Mouse (Mus musculus): ENCODE data around the gene Ablim1. TPM values are rescaled to one million over a fixed set of nuclear protein-coding genes. Genes with fewer than 3 reads are reported as not detected.

Ablim1 gene
- polyA plus RNA-seq, 1 experiment from 2014 or later = 63.2 TPM

GRCm38 (mm10) chr19:57123503-57124137 is 191.1 kb downstream of the Ablim1 start:
- Histone ChIP-seq H3K27ac (replicated peaks) (peak overlapping the region; percentile 49), H3K9ac (no peak overlapping the region), H3K36me3 (no peaks in the 10 kb centered on the region; the same call in 1 of the 2 replicates), H3K27me3 (no peaks in the 10 kb centered on the region), H3K4me1 (replicated peaks) (peaks cover 12% of the 10 kb centered on the region), H3K9me3 (no peaks in the 10 kb centered on the region), H3K4me2 (no peak overlapping the region), H3K4me3 (no peak overlapping the region)
- 58% methylated on average over 11 of the region's 11 CpGs for WGBS
- peak; percentile 80 for ATAC-seq (ENCODE audit: low FRiP score, low read depth)

DNA sequence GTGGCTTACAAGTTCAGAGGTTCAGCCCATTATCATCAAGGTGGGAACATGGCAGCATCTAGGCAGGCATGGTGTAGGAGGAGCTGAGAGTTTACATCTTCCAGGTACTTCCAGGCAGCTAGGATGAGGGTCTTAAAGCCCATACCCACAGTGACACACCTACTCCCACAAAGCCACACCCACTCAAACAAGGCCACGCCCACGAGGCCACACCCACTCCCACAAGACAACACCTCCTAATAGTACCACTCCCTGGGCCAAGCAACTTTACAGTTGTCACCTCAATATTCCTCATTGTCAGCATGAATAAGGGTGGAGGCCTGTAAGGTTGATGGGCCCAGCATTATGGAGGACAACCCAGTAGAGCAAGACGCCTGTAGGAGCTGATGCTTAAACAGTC is 192.5 kb downstream of the Ablim1 start:
- Histone ChIP-seq H3K9ac (no peak overlapping the region), H3K4me3 (no peak overlapping the region), H3K4me1 (replicated peaks) (peaks cover 23% of the 10 kb centered on the region), H3K27me3 (no peaks in the 10 kb centered on the region), H3K27ac (replicated peaks) (no peak overlapping the region), H3K4me2 (no peak overlapping the region), H3K9me3 (no peaks in the 10 kb centered on the region), H3K36me3 (no peaks in the 10 kb centered on the region; the same call in 1 of the 2 replicates)
- WGBS = 83% methylated on average over 3 of the region's 3 CpGs
- no peak for ATAC-seq (ENCODE audit: low FRiP score, low read depth)

DNA sequence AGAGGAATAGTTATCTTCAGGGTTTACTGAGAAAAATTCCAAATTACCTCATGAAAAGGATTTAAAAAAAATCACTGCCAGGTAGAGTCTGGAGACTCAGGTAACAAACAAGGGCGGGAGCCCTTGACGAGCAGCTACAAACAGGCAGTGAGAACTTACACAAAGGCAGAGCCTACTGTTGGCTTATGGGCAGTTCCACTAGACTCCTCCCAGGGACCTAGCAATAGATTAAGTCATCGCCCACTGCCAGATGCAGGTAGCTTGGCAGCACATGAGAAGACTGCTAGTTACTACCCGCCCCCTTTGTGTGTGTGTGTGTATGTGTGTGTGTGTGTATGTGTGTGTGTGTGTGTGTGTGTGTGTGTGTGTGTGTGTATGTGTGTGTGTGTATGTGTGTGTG is 193.7 kb downstream of the Ablim1 start:
- Histone ChIP-seq H3K27ac (replicated peaks) (no peak overlapping the region), H3K4me1 (replicated peaks) (peaks cover 33% of the 10 kb centered on the region), H3K4me3 (no peak overlapping the region), H3K9me3 (no peaks in the 10 kb centered on the region), H3K36me3 (no peaks in the 10 kb centered on the region), H3K4me2 (no peak overlapping the region), H3K27me3 (no peaks in the 10 kb centered on the region), H3K9ac (no peak overlapping the region)
- no peak for ATAC-seq (ENCODE audit: low FRiP score, low read depth)
- WGBS = 83% methylated on average over 4 of the region's 4 CpGs

DNA sequence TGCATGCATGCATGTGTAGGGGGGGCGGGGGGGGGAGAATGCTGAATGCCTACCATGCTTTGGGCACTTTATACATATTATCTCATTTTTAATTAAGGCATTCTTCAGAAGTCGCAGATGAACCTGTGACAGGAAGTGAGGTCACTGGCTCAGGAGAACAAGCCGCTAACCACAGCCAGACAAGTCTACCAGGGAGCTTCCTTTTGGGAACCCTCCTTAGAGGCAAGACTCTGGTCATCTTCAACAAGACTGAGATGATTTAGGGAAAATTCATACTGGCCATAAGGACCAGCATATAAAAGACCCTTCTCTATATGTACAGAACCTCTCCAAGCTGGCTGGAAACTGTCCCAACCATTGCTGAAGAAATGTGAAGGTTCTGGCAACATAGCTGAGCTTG is 195.1 kb downstream of the Ablim1 start:
- H3K9me3 ChIP-seq = no peaks in the 10 kb centered on the region
- ATAC-seq (ENCODE audit: low FRiP score, low read depth) = no peak
- no peak overlapping the region for H3K4me3 ChIP-seq
- H3K27ac ChIP-seq (replicated peaks) = peak overlapping the region; percentile 10; the same call in 1 of the 2 replicates
- peaks cover 33% of the 10 kb centered on the region for H3K4me1 ChIP-seq (replicated peaks)
- no peak overlapping the region for H3K4me2 ChIP-seq
- no peaks in the 10 kb centered on the region for H3K36me3 ChIP-seq
- H3K9ac ChIP-seq = no peak overlapping the region
- WGBS = 78% methylated on average over 3 of the region's 3 CpGs
- H3K27me3 ChIP-seq = no peaks in the 10 kb centered on the region

GRCm38 (mm10) chr19:57118785-57119565 is 195.7 kb downstream of the Ablim1 start:
- peak; percentile 70 for ATAC-seq (ENCODE audit: low FRiP score, low read depth)
- peak overlapping the region; percentile 53 for H3K4me2 ChIP-seq
- WGBS = 39% methylated on average over 22 of the region's 22 CpGs
- peaks cover 33% of the 10 kb centered on the region for H3K4me1 ChIP-seq (replicated peaks)
- no peaks in the 10 kb centered on the region for H3K27me3 ChIP-seq
- H3K9me3 ChIP-seq = no peaks in the 10 kb centered on the region
- H3K9ac ChIP-seq = peak overlapping the region; percentile 33
- peak overlapping the region; percentile 34 for H3K4me3 ChIP-seq
- H3K27ac ChIP-seq (replicated peaks) = peak overlapping the region; percentile 77
- no peaks in the 10 kb centered on the region for H3K36me3 ChIP-seq

DNA sequence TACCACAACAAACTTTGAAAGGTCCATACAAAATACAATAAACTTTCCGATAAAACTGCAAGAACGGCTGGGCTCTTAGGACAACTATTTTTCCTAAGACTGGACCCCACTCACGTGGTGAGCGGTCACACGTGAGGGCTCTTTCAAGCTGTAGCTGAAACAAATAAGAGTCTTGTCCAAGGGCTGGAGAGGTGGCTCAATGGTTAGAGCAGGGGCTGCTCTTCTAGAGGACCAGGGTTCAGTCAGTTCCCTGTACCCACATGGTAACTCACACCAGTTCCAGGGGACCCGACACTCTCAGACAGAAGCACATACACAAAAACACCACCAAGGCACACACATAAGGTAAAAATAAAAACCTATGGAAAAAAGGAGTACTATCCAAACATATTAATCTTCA is 197.0 kb downstream of the Ablim1 start:
- Histone ChIP-seq H3K9ac (no peak overlapping the region), H3K4me3 (no peak overlapping the region; the same call in 1 of the 2 replicates), H3K27me3 (no peaks in the 10 kb centered on the region), H3K4me2 (peak overlapping the region; percentile 36), H3K4me1 (replicated peaks) (peaks cover 35% of the 10 kb centered on the region), H3K9me3 (no peaks in the 10 kb centered on the region), H3K27ac (replicated peaks) (no peak overlapping the region), H3K36me3 (no peaks in the 10 kb centered on the region)
- ATAC-seq (ENCODE audit: low FRiP score, low read depth) = no peak
- WGBS = 39% methylated on average over 6 of the region's 6 CpGs

- Histone ChIP-seq H3K27me3 (no peaks in the 10 kb centered on the region), H3K4me1 (replicated peaks) (peaks cover 42% of the 10 kb centered on the region), H3K9me3 (no peaks in the 10 kb centered on the region), H3K27ac (replicated peaks) (no peak overlapping the region), H3K4me2 (peak overlapping the region; percentile 36), H3K36me3 (no peaks in the 10 kb centered on the region), H3K4me3 (0 out of 2 replicates have a peak overlapping the region, but pooled peaks have one; percentile 3), H3K9ac (0 out of 2 replicates have a peak overlapping the region, but pooled peaks have one; percentile 17)
- ATAC-seq (ENCODE audit: low FRiP score, low read depth) = no peak
- 6% methylated on average over 7 of the region's 7 CpGs for WGBS
Measured at GRCm38 (mm10) chr19:57116871-57117501, 197.7 kb downstream of the Ablim1 start.

DNA sequence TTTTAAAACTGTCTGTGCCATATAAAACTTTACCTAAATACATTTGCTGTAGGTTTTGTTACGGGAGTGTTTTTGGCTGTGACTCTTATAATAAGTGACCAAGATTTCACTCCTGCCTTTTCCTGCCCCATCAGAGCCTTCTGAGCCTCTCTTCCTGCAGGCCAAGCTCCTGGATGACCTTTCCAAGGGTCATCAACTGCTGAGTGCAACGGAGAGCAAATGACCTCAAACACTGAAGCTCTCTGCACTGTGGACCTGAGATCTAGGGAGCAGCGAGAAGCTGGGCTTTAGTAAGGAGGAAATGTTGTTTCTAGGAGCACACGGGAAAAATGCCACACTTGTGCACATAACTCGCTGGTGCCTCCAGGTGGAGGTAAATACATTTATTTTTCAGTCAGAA is 199.0 kb downstream of the Ablim1 start:
- H3K9ac ChIP-seq = no peak overlapping the region
- H3K36me3 ChIP-seq = no peaks in the 10 kb centered on the region
- no peak for ATAC-seq (ENCODE audit: low FRiP score, low read depth)
- peaks cover 42% of the 10 kb centered on the region for H3K4me1 ChIP-seq (replicated peaks)
- 67% methylated on average over 5 of the region's 5 CpGs for WGBS
- H3K4me3 ChIP-seq = no peak overlapping the region
- H3K27me3 ChIP-seq = no peaks in the 10 kb centered on the region
- no peak overlapping the region for H3K4me2 ChIP-seq
- no peak overlapping the region for H3K27ac ChIP-seq (replicated peaks)
- no peaks in the 10 kb centered on the region for H3K9me3 ChIP-seq

- H3K27ac ChIP-seq (replicated peaks) = no peak overlapping the region
- WGBS = 83% methylated on average over 5 of the region's 5 CpGs
Measured at GRCm38 (mm10) chr19:57114951-57115350, 199.8 kb downstream of the Ablim1 start.

DNA sequence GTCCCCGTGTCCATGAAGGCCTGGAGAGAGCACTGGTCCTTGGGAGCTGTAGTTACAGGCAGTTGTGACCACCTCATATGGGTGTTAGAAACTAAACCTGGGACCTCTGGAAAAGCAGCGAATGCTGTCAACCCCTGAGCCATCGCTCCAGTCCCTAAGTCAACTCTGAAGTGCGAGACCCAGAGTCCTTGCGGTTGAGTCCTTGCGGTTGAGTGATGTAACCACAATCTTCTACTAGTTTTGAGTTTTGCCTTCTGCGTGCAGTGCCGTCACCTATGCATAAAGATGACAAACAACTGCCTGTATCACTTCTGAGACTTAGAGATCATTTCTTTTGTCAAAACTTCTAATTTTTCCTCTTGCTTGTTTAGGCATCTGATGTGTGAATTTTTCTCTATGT is 200.7 kb downstream of the Ablim1 start:
- Histone ChIP-seq H3K4me3 (no peak overlapping the region), H3K9ac (no peak overlapping the region), H3K36me3 (no peaks in the 10 kb centered on the region), H3K27me3 (no peaks in the 10 kb centered on the region), H3K9me3 (no peaks in the 10 kb centered on the region), H3K4me1 (replicated peaks) (peaks cover 33% of the 10 kb centered on the region), H3K27ac (replicated peaks) (no peak overlapping the region; the same call in 1 of the 2 replicates), H3K4me2 (no peak overlapping the region)
- 97% methylated on average over 8 of the region's 8 CpGs for WGBS
- no peak for ATAC-seq (ENCODE audit: low FRiP score, low read depth)

More at GRCm38 (mm10) chr19:57114951-57115350, 199.8 kb downstream of the Ablim1 start:
- Histone ChIP-seq H3K9ac (no peak overlapping the region), H3K4me1 (replicated peaks) (peaks cover 42% of the 10 kb centered on the region), H3K36me3 (no peaks in the 10 kb centered on the region), H3K27me3 (no peaks in the 10 kb centered on the region), H3K9me3 (no peaks in the 10 kb centered on the region), H3K4me2 (no peak overlapping the region), H3K4me3 (no peak overlapping the region)
- no peak for ATAC-seq (ENCODE audit: low FRiP score, low read depth)

DNA sequence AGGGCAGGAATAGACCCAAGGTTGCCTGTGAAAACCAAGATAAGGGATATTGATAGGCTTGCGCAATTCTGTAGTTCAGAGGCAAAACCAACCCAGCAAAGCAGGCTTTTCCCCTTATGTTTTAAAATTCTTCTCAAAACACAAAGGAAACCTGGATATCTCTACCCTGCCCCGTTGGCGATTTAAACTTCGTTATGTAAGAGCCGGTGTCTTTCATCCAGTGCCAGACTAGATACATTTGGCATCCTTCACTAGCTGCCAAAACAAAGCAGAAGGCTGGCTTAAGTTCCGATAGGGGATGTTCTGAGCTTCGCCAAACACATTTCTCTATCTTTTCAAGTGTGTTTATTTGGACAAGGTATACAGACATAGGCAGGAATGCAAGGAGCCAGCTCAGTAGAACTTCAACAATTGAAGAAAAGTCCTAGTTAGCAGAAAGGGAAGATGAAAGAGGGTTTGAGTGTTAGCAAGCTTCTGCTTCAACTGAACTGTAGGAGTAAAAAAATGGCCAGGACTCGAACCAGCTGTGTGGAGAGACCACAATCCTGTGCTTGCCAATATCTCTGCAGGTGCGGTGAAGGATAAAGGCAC is 201.8 kb downstream of the Ablim1 start:
- H3K9ac ChIP-seq = no peak overlapping the region
- H3K27me3 ChIP-seq = no peaks in the 10 kb centered on the region
- H3K4me3 ChIP-seq = no peak overlapping the region
- WGBS = 62% methylated on average over 9 of the region's 9 CpGs
- H3K9me3 ChIP-seq = no peaks in the 10 kb centered on the region
- H3K4me2 ChIP-seq = no peak overlapping the region
- H3K4me1 ChIP-seq (replicated peaks) = peaks cover 22% of the 10 kb centered on the region
- H3K27ac ChIP-seq (replicated peaks) = peak overlapping the region; percentile 64
- ATAC-seq (ENCODE audit: low FRiP score, low read depth) = no peak
- H3K36me3 ChIP-seq = no peaks in the 10 kb centered on the region

Measured in hindbrain, embryonic 15.5 days (tissue).